Mouse (Mus musculus) MEL (cell line): ENCODE data around the gene Gm49318. TPM values are rescaled to one million over a fixed set of nuclear protein-coding genes. Genes with fewer than 3 reads are reported as not detected.

Experiments
- DNase-seq: peaks from one replicate; pipeline ENCODE4 v3.0.0; 2011; ENCODE audit warnings: low read depth, low spot score
- H3K27ac ChIP-seq: 2 replicates; pipeline ENCODE4 v1.5.1; 2012; ENCODE audit warnings: low read depth, mild to moderate bottlenecking, control low read depth, low read length, moderate library complexity; ENCODE audit not compliant: control insufficient read depth
- H3K27me3 ChIP-seq, 2 experiments: fragments of 150-350 bp in 1 of 2; sonication (generic) in 1 of 2; 2 replicates each; pipeline ENCODE4 v1.6.1; 2012; ENCODE audit warnings: low read length in 2 of 2, mild to moderate bottlenecking in 2 of 2, improper control_type of control experiment in 1 of 2, moderate library complexity in 1 of 2; ENCODE audit not compliant: insufficient read depth in 2 of 2, control insufficient read depth in 1 of 2
- H3K36me3 ChIP-seq, 2 experiments: 2 replicates each; pipeline ENCODE4 v1.6.1; 2012 to 2014; ENCODE audit warnings: low read length in 2 of 2, improper control_type of control experiment in 1 of 2, inconsistent platforms in 1 of 2, mild to moderate bottlenecking in 1 of 2; ENCODE audit not compliant: insufficient read depth in 2 of 2, control insufficient read depth in 1 of 2
- H3K4me1 ChIP-seq, 2 experiments: fragments of 150-350 bp in 1 of 2; sonication (generic) in 1 of 2; 2 replicates each; pipeline ENCODE4 v1.6.1; 2012; ENCODE audit warnings: low read length in 2 of 2, improper control_type of control experiment in 1 of 2, mild to moderate bottlenecking in 1 of 2; ENCODE audit not compliant: insufficient read depth in 2 of 2, control insufficient read depth in 1 of 2
- H3K4me3 ChIP-seq, 2 experiments: fragments of 150-350 bp in 1 of 2; sonication (generic) in 1 of 2; 2 replicates each; pipeline ENCODE4 v1.5.1; 2012; ENCODE audit warnings: low read depth in 2 of 2, low read length in 2 of 2, mild to moderate bottlenecking in 2 of 2, moderate library complexity in 2 of 2, control low read depth in 1 of 2, improper control_type of control experiment in 1 of 2; ENCODE audit not compliant: control insufficient read depth in 1 of 2, insufficient read depth in 1 of 2
- H3K79me2 ChIP-seq: 2 replicates; pipeline ENCODE4 v1.6.1; 2012; ENCODE audit warnings: mild to moderate bottlenecking, low read length, moderate library complexity; ENCODE audit not compliant: control insufficient read depth, poor library complexity, insufficient read depth
- H3K9ac ChIP-seq: 2 replicates; pipeline ENCODE4 v1.6.1; 2012; ENCODE audit warnings: low read depth, mild to moderate bottlenecking, control low read depth, low read length, moderate library complexity; ENCODE audit not compliant: control insufficient read depth, poor library complexity, severe bottlenecking
- H3K9me3 ChIP-seq: fragments of 150-350 bp; sonication (generic); replicated peaks from 2 replicates; pipeline ENCODE4 v1.6.1; 2012; ENCODE audit warnings: mild to moderate bottlenecking, low read length, improper control_type of control experiment, moderate library complexity; ENCODE audit not compliant: insufficient read depth
- CHD2 ChIP-seq: IDR thresholded peaks from 2 replicates; pipeline ENCODE4 v1.6.1; 2011; ENCODE audit warnings: low read length, improper control_type of control experiment
- CTCF ChIP-seq, 3 experiments: IDR thresholded peaks in 2 of 3; conservative IDR thresholded peaks in 1 of 3; 2 replicates each; pipeline ENCODE4 v1.5.1; 2011 to 2012; ENCODE audit warnings: low read length in 3 of 3, low read depth in 2 of 3, mild to moderate bottlenecking in 2 of 3, improper control_type of control experiment in 1 of 3, inconsistent platforms in 1 of 3, mixed read lengths in 1 of 3, moderate library complexity in 1 of 3; ENCODE audit not compliant: control insufficient read depth in 1 of 3, insufficient read depth in 1 of 3, poor library complexity in 1 of 3, severe bottlenecking in 1 of 3
- E2F4 ChIP-seq: IDR thresholded peaks from 2 replicates; pipeline ENCODE4 v1.6.1; 2011; ENCODE audit warnings: low read depth, low read length, improper control_type of control experiment, borderline replicate concordance
- ELF1 ChIP-seq: IDR thresholded peaks from 2 replicates; pipeline ENCODE4 v1.6.1; 2014; ENCODE audit warnings: low read depth, mild to moderate bottlenecking, inconsistent platforms, low read length, improper control_type of control experiment, moderate library complexity
- GATA1 ChIP-seq: IDR thresholded peaks from 2 replicates; pipeline ENCODE4 v1.6.1; 2011; ENCODE audit warnings: low read depth, low read length, improper control_type of control experiment
- MAFK ChIP-seq: IDR thresholded peaks from 2 replicates; pipeline ENCODE4 v1.6.1; 2011; ENCODE audit warnings: low read depth, mild to moderate bottlenecking, low read length, improper control_type of control experiment, borderline replicate concordance
- POLR2A ChIP-seq, 2 experiments: IDR thresholded peaks; 2 replicates each; pipeline ENCODE4 v1.6.1; 2011 to 2012; ENCODE audit warnings: low read length in 2 of 2, mild to moderate bottlenecking in 2 of 2, control low read depth in 1 of 2, improper control_type of control experiment in 1 of 2, low read depth in 1 of 2, moderate library complexity in 1 of 2; ENCODE audit not compliant: control insufficient read depth in 1 of 2, insufficient read depth in 1 of 2, poor library complexity in 1 of 2
- POLR2AphosphoS2 ChIP-seq: IDR thresholded peaks from 2 replicates; pipeline ENCODE4 v1.6.1; 2011; ENCODE audit warnings: low read length, improper control_type of control experiment
- POLR2AphosphoS5 ChIP-seq: IDR thresholded peaks from 2 replicates; pipeline ENCODE4 v1.6.1; 2012; ENCODE audit warnings: low read depth, borderline replicate concordance, mild to moderate bottlenecking, inconsistent platforms, low read length, moderate library complexity, mixed read lengths
- SIN3A ChIP-seq: IDR thresholded peaks from 2 replicates; pipeline ENCODE4 v1.6.1; 2012; ENCODE audit warnings: low read length, improper control_type of control experiment, inconsistent platforms
- SMC3 ChIP-seq: IDR thresholded peaks from 2 replicates; pipeline ENCODE4 v1.6.1; 2011; ENCODE audit warnings: low read depth, low read length, improper control_type of control experiment
- ZC3H11A ChIP-seq: IDR thresholded peaks from 2 replicates; pipeline ENCODE4 v1.6.1; 2012; ENCODE audit warnings: low read depth, mild to moderate bottlenecking, inconsistent platforms, low read length, improper control_type of control experiment
- polyA plus RNA-seq, 2 experiments: library from polyadenylated mRNA; stranded (reverse) in 1 of 2; unstranded in 1 of 2; fragments of >175 nt in 1 of 2; fragments of >200 nt in 1 of 2; gene quantifications; 2 replicates each; pipeline versions ENCODE4 v1.2.1 to v1.2.4; 2012; ENCODE audit warnings: low replicate concordance in 2 of 2, low read depth in 1 of 2; ENCODE audit not compliant: insufficient read length in 2 of 2, insufficient read depth in 1 of 2, missing spikeins in 1 of 2
- total RNA-seq: library from RNA; depleted of rRNA; stranded (reverse); fragments of 300-350 nt; gene quantifications from 2 replicates; pipeline ENCODE4 v1.2.3, GENCODE M21; 2012

Gm49318 gene
- total and polyA plus RNA-seq, 3 experiments, result not detected

- H3K27ac ChIP-seq, result no peak overlapping the region
- TF ChIP-seq MAFK, result no peak
- TF ChIP-seq POLR2AphosphoS5, result no peak
- TF ChIP-seq ZC3H11A, result no peak
- TF ChIP-seq, all 39 proteins: peak for 0
- no peaks in the 10 kb centered on the region for H3K9me3 ChIP-seq
- no peaks in the 10 kb centered on the region for H3K27me3 ChIP-seq
- H3K4me1 ChIP-seq, result no peaks in the 10 kb centered on the region
- H3K79me2 ChIP-seq, result no peaks in the 10 kb centered on the region
- DNase-seq, result no peak
- H3K36me3 ChIP-seq, result peaks cover 0 to 7% of the 10 kb centered on the region in 2 experiments; a peak in 2 of 4 replicates
- H3K4me3 ChIP-seq, result no peak overlapping the region
- no peak overlapping the region for H3K9ac ChIP-seq
Measured at GRCm38 (mm10) chr9:22057031-22057517, 14.0 kb downstream of the Gm49318 start.

- no peak for DNase-seq
- TF ChIP-seq E2F4 (no peak), SIN3A (no peak), CHD2 (no peak), SMC3 (no peak)
- no peaks in the 10 kb centered on the region for H3K9me3 ChIP-seq
- no peaks in the 10 kb centered on the region for H3K4me1 ChIP-seq
- H3K36me3 ChIP-seq, result peaks cover 0 to 2% of the 10 kb centered on the region in 2 experiments; a peak in 2 of 4 replicates
- no peak overlapping the region for H3K4me3 ChIP-seq
- H3K27me3 ChIP-seq, result no peaks in the 10 kb centered on the region
- H3K9ac ChIP-seq, result no peak overlapping the region
- no peak overlapping the region for H3K27ac ChIP-seq
- H3K79me2 ChIP-seq, result no peaks in the 10 kb centered on the region
Measured at GRCm38 (mm10) chr9:22056303-22056910, 14.7 kb downstream of the Gm49318 start.

- TF ChIP-seq POLR2A (IDR thresholded peaks at IDR 0.05; ENCODE audit: control insufficient read depth in 1 of 2, insufficient read depth in 1 of 2, low read depth in 1 of 2, low read length in 2 of 2, poor library complexity in 1 of 2) (peak in 1 of 2 experiments; percentile 8; a peak in 1 of 4 replicates), POLR2AphosphoS2 (no peak), CTCF (IDR thresholded peaks at IDR 0.05 in 2 of 3, conservative IDR thresholded peaks at IDR 0.05 in 1 of 3; ENCODE audit: control insufficient read depth in 1 of 3, insufficient read depth in 1 of 3, low read depth in 2 of 3, low read length in 3 of 3, poor library complexity in 1 of 3, severe bottlenecking in 1 of 3) (no peak), ELF1 (no peak), GATA1 (no peak)
- no peak overlapping the region for H3K27ac ChIP-seq
- H3K36me3 ChIP-seq, result peaks cover 0 to 2% of the 10 kb centered on the region in 2 experiments; a peak in 2 of 4 replicates
- no peak overlapping the region for H3K9ac ChIP-seq
- no peaks in the 10 kb centered on the region for H3K27me3 ChIP-seq
- no peak for DNase-seq
- H3K79me2 ChIP-seq, result no peaks in the 10 kb centered on the region
- H3K9me3 ChIP-seq, result no peaks in the 10 kb centered on the region
- H3K4me1 ChIP-seq, result no peaks in the 10 kb centered on the region
- no peak overlapping the region for H3K4me3 ChIP-seq
Measured at GRCm38 (mm10) chr9:22055713-22056112, 15.3 kb downstream of the Gm49318 start.
